Mouse (Mus musculus): ENCODE data around the gene Zfp382.

The Zfp382 gene

GRCm38 (mm10) chr7:30143555-30144209, 21.9 kb downstream of the Zfp382 start:
- intact Hi-C loops (cut with DNase I) = no loop called here

- intact Hi-C loops (cut with DNase I) = no loop called here
These were observed 25.3 kb downstream of the Zfp382 start for GRCm38 (mm10) chr7:30147011-30147410.

- intact Hi-C loops (cut with DNase I) = no loop called here
These were observed 32.3 kb downstream of the Zfp382 start for GRCm38 (mm10) chr7:30154040-30154439.

GRCm38 (mm10) chr7:30155507-30155906, 33.8 kb downstream of the Zfp382 start:
- intact Hi-C loops (cut with DNase I) = no loop called here

GRCm38 (mm10) chr7:30163113-30163512, 41.4 kb downstream of the Zfp382 start:
- intact Hi-C loops (cut with DNase I) = loop anchor here (10.0 kb wide), 1 partner anchor 208 kb away; the partner anchor contains the start of gene Zfp74

GRCm38 (mm10) chr7:30164745-30165144, 43.0 kb downstream of the Zfp382 start:
- intact Hi-C loops (cut with DNase I) = loop anchor here (5.0 to 10.0 kb wide), 2 partner anchors 67 to 210 kb away; partner anchors contain the start of gene Zfp74

- intact Hi-C loops (cut with DNase I) = loop anchor here (5.0 to 10.0 kb wide), 2 partner anchors 72 to 214 kb away; partner anchors contain the start of gene Zfp74
These were observed 47.3 kb downstream of the Zfp382 start for GRCm38 (mm10) chr7:30168914-30169582.

GRCm38 (mm10) chr7:30169583-30170282, 48.0 kb downstream of the Zfp382 start, which contains the start of gene Zfp146:
Zfp146 (minus strand) TSS chr7:30169750.
- intact Hi-C loops (cut with DNase I) = loop anchor here (5.0 to 10.0 kb wide), 2 partner anchors 72 to 215 kb away; partner anchors contain the start of gene Zfp74

GRCm38 (mm10) chr7:30170283-30170951, 48.7 kb downstream of the Zfp382 start:
- intact Hi-C loops (cut with DNase I) = no loop called here

- intact Hi-C loops (cut with DNase I) = no loop called here
These were observed 54.7 kb downstream of the Zfp382 start for GRCm38 (mm10) chr7:30176474-30176873.

GRCm38 (mm10) chr7:30178256-30178655, 56.5 kb downstream of the Zfp382 start:
- intact Hi-C loops (cut with DNase I) = no loop called here

- intact Hi-C loops (cut with DNase I) = loop anchor here (2.0 to 5.0 kb wide), 2 partner anchors 23 to 36 kb away; no protein-coding TSS in a partner anchor
These were observed 59.6 kb downstream of the Zfp382 start for GRCm38 (mm10) chr7:30181308-30181707.

- intact Hi-C loops (cut with DNase I) = loop anchor here (2.0 to 5.0 kb wide), 2 partner anchors 23 to 35 kb away; no protein-coding TSS in a partner anchor
These were observed 60.2 kb downstream of the Zfp382 start for GRCm38 (mm10) chr7:30181929-30182328.

- intact Hi-C loops (cut with DNase I) = loop anchor here (5.0 kb wide), 1 partner anchor 34 kb away; no protein-coding TSS in a partner anchor
These were observed 61.4 kb downstream of the Zfp382 start for GRCm38 (mm10) chr7:30183189-30183588.

- intact Hi-C loops (cut with DNase I) = loop anchor here (5.0 kb wide), 1 partner anchor 33 kb away; no protein-coding TSS in a partner anchor
These were observed 62.1 kb downstream of the Zfp382 start, which contains the start of gene Cox7a1 for GRCm38 (mm10) chr7:30183879-30184289. Cox7a1 (plus strand) TSS chr7:30184144.

Small RNA genes within 50 kb of the gene (microRNA-seq; reads per million reads assigned to microRNA genes)
- gene Gm23368 = 0 reads per million in 2 experiments

Measured in adrenal gland (tissue).